Mouse (Mus musculus) neural tube, embryonic 12.5 days (tissue): Measurements from ENCODE around the gene Hoxd8. TPM values are rescaled to one million over a fixed set of nuclear protein-coding genes. Genes with fewer than 3 reads are reported as not detected.
A peak's percentile ranks its signal among the peaks of the same experiment; 100 is the strongest.

Source experiments
- ATAC-seq: fragments of 200-750 bp; cut with Nextera tagmentation; 2 replicates; pipeline ENCODE4 v1.8.0; 2017; ENCODE audit warnings: low read depth, mild to moderate bottlenecking, moderate TSS enrichment, moderate library complexity; ENCODE audit not compliant: low FRiP score
- H3K27ac ChIP-seq: fragments of 300-500 bp; sonication (generic); 2 replicates; pipeline ENCODE4 v1.5.1; 2016
- H3K27me3 ChIP-seq: fragments of 300-500 bp; sonication (generic); replicated peaks from 2 replicates; pipeline ENCODE4 v1.6.1; 2016; ENCODE audit warnings: mild to moderate bottlenecking
- H3K36me3 ChIP-seq: fragments of 300-500 bp; sonication (generic); 2 replicates; pipeline ENCODE4 v1.6.1; 2016; ENCODE audit warnings: mild to moderate bottlenecking
- H3K4me1 ChIP-seq: fragments of 300-500 bp; sonication (generic); 2 replicates; pipeline ENCODE4 v1.6.1; 2016
- H3K4me2 ChIP-seq: fragments of 300-500 bp; sonication (generic); replicated peaks from 2 replicates; pipeline ENCODE4 v1.6.1; 2016; ENCODE audit warnings: mild to moderate bottlenecking
- H3K4me3 ChIP-seq: fragments of 300-500 bp; sonication (generic); 2 replicates; pipeline ENCODE4 v1.5.1; 2016
- H3K9ac ChIP-seq: fragments of 300-500 bp; sonication (generic); 2 replicates; pipeline ENCODE4 v1.6.1; 2016; ENCODE audit warnings: mild to moderate bottlenecking
- H3K9me3 ChIP-seq: fragments of 300-500 bp; sonication (generic); 2 replicates; pipeline ENCODE4 v1.6.1; 2016; ENCODE audit warnings: mild to moderate bottlenecking
- WGBS: fragments of 180-500 bp; shearing (Covaris S2); methylation state at CpG from one replicate; pipeline ENCODE4 v1.1.7; 2016; 5-methylcytosine and 5-hydroxymethylcytosine counted together
- polyA plus RNA-seq: library from polyadenylated mRNA; unstranded; fragments of >200 nt; fragmentation: Nextera tagmentation; extraction: Ambion mirVana; gene quantifications from 2 replicates; pipeline ENCODE4 v1.2.1, GENCODE M21; 2016

The Hoxd8 gene
- polyA plus RNA-seq, 1 experiment from 2014 or later = 20.8 TPM

DNA sequence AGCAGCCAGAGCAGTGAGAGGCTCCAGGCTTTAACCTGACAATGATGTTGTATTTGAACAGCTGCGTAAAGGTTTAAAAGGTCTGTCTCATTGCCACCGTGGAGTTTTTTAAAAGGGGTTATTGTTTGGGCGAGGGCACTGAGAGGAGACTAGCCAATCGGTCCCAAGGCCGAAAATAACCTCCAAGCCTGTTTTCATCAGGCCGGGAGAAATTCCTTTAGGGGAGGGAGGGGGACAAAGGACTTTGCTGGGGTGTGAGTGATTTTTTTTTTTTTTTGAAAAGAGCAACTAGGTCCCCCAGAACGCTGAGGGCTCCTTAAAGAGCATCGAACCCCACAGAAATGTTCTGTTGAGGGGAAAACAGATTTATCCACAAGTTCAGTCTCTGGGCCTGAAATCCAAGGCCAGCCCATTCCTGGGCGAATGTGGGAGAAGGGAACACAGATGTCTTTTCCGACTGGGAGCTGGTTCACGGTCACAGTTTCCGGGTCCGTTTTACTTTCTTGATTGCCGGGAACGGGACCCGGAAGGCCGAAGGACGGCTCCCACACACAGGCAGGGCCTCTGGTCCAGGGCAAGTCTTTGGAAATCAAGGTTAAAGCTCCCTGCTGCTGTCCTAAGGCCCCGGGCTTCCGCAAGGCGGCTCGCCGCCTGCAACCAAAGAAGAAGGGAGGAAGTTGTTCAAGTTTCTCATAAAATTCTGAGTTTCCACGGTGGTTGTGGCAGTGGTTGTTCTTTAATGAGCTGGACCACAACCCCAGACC is 14.7 kb upstream of the Hoxd8 start:
- Histone ChIP-seq H3K9ac (peak overlapping the region; percentile 61), H3K27ac (peak overlapping the region; percentile 80), H3K27me3 (peaks cover 77% of the 10 kb centered on the region), H3K36me3 (no peaks in the 10 kb centered on the region), H3K4me3 (peak overlapping the region; percentile 30), H3K9me3 (no peaks in the 10 kb centered on the region), H3K4me1 (no peaks in the 10 kb centered on the region), H3K4me2 (peak overlapping the region; percentile 55)
- WGBS = under 1% methylated on average over 24 of the region's 24 CpGs
- no peak for ATAC-seq

- 4% methylated on average over 8 of the region's 8 CpGs for WGBS
- Histone ChIP-seq H3K27ac (no peak overlapping the region), H3K4me2 (peak overlapping the region; percentile 75), H3K36me3 (no peaks in the 10 kb centered on the region), H3K4me1 (no peaks in the 10 kb centered on the region), H3K9me3 (no peaks in the 10 kb centered on the region), H3K4me3 (peak overlapping the region; percentile 30), H3K27me3 (peaks cover 77% of the 10 kb centered on the region), H3K9ac (peak overlapping the region; percentile 75)
- no peak for ATAC-seq
Measured at GRCm38 (mm10) chr2:74690338-74690716, 14.1 kb upstream of the Hoxd8 start.

GRCm38 (mm10) chr2:74691022-74691951 is 13.1 kb upstream of the Hoxd8 start, which contains the start of gene Hoxd10:
Gene Hoxd10 (plus strand): TSS chr2:74691924.
- peak within 1 kb of the TSS; percentile 75 for H3K4me2 ChIP-seq
- under 1% methylated on average over 56 of the region's 56 CpGs for WGBS
- peaks cover 83% of the 10 kb centered on the region for H3K27me3 ChIP-seq
- H3K36me3 ChIP-seq = no peaks in the 10 kb centered on the region
- peaks cover 3% of the 10 kb centered on the region; the same call in 1 of the 2 replicates for H3K4me1 ChIP-seq
- H3K9me3 ChIP-seq = no peaks in the 10 kb centered on the region
- ATAC-seq = peak; percentile 89
- peak within 1 kb of the TSS; percentile 42 for H3K4me3 ChIP-seq
- peak within 1 kb of the TSS; percentile 69 for H3K27ac ChIP-seq
- H3K9ac ChIP-seq = peak within 1 kb of the TSS; percentile 76

GRCm38 (mm10) chr2:74691995-74692807 is 12.2 kb upstream of the Hoxd8 start:
- Histone ChIP-seq H3K4me1 (peaks cover 8% of the 10 kb centered on the region), H3K4me3 (peak overlapping the region; percentile 42), H3K36me3 (no peaks in the 10 kb centered on the region), H3K27ac (peak overlapping the region; percentile 1; the same call in 1 of the 2 replicates), H3K9me3 (no peaks in the 10 kb centered on the region), H3K4me2 (peak overlapping the region; percentile 75), H3K27me3 (peaks cover 83% of the 10 kb centered on the region), H3K9ac (peak overlapping the region; percentile 76)
- ATAC-seq = no peak
- 4% methylated on average over 35 of the region's 35 CpGs for WGBS

DNA sequence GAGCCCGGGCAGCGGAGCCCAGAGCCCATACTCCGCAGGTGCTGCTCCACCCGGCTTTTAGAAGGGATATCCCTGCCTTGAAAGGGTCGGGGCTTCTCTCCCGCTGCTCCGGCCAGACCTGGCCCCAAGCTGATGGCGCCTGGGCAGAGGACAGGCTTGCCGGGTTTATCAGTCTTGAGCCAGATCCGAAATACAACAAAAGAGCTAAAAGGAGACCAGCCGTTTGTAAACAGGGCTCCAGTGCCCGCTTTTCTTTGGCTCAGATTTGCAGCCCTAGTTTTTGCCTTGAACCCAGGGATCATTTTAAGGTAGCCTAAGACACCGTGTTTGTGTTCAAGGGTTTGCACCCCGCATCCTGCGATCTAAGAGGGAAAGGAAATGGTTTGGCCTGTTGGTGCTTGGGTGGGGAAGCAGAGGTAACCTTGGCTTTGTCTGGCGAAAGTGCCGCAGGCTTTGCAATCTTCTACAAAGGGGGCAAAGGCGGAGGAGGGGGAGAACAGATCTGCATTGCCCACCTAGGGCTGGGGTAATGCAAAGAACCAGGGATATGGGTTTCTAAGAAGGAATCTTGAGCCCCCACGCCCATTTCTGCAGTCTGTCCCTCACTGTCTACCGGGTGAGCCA is 11.5 kb upstream of the Hoxd8 start:
- Histone ChIP-seq H3K36me3 (no peaks in the 10 kb centered on the region), H3K27me3 (peaks cover 81% of the 10 kb centered on the region), H3K4me2 (peak overlapping the region; percentile 75), H3K27ac (peak overlapping the region; percentile 1; the same call in 1 of the 2 replicates), H3K4me1 (peaks cover 15% of the 10 kb centered on the region), H3K9ac (peak overlapping the region; percentile 76), H3K4me3 (peak overlapping the region; percentile 42), H3K9me3 (no peaks in the 10 kb centered on the region)
- ATAC-seq = no peak
- 2% methylated on average over 20 of the region's 20 CpGs for WGBS

DNA sequence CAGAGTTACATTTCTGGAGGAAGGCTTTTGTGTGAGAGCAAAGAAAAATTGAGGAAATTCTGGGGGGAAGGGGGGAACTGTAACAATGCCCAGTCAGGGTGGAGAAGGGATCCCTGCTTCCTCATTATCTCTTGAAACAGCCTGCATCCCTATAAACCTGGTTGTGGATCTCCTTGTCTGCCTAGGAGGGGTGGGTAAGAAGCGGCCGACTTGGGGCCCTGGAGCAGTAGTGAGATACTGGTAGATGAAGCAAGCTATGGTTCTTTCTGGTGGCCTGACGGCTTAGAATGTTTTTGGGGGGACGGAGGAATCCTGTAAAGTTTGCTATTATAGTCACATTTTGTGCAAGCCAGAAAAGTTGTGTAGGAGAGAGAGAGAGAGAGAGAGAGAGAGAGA is 11.0 kb upstream of the Hoxd8 start:
- 6% methylated on average over 4 of the region's 4 CpGs for WGBS
- Histone ChIP-seq H3K9ac (peak overlapping the region; percentile 76), H3K4me2 (peak overlapping the region; percentile 75), H3K27me3 (peaks cover 80% of the 10 kb centered on the region), H3K4me3 (peak overlapping the region; percentile 42), H3K36me3 (no peaks in the 10 kb centered on the region), H3K9me3 (no peaks in the 10 kb centered on the region), H3K4me1 (peaks cover 17% of the 10 kb centered on the region), H3K27ac (0 out of 2 replicates have a peak overlapping the region, but pooled peaks have one; percentile 1)
- ATAC-seq = no peak

DNA sequence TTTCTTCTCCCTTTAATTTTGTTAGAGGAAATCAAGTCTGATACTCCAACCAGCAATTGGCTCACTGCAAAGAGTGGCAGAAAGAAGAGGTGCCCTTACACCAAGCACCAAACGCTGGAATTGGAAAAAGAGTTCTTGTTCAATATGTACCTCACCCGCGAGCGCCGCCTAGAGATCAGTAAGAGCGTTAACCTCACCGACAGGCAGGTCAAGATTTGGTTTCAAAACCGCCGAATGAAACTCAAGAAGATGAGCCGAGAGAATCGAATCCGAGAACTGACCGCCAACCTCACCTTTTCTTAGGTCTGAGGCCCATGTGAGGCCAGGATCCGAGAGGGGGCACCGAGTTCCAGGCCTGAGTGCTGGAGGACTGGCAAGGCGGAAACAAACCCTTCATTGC is 10.3 kb upstream of the Hoxd8 start:
- peaks cover 79% of the 10 kb centered on the region for H3K27me3 ChIP-seq
- H3K4me1 ChIP-seq = peaks cover 19% of the 10 kb centered on the region
- no peak for ATAC-seq
- peak overlapping the region; percentile 26 for H3K4me3 ChIP-seq
- WGBS = 1% methylated on average over 16 of the region's 16 CpGs
- H3K4me2 ChIP-seq = peak overlapping the region; percentile 75
- no peaks in the 10 kb centered on the region for H3K9me3 ChIP-seq
- H3K27ac ChIP-seq = no peak overlapping the region
- peak overlapping the region; percentile 76 for H3K9ac ChIP-seq
- no peaks in the 10 kb centered on the region for H3K36me3 ChIP-seq

- no peaks in the 10 kb centered on the region for H3K36me3 ChIP-seq
- 15% methylated on average over 1 of the region's 1 CpGs for WGBS
- H3K27me3 ChIP-seq = peaks cover 81% of the 10 kb centered on the region
- H3K4me3 ChIP-seq = peak overlapping the region; percentile 11; the same call in 1 of the 2 replicates
- no peaks in the 10 kb centered on the region for H3K9me3 ChIP-seq
- no peak overlapping the region for H3K27ac ChIP-seq
- peaks cover 23% of the 10 kb centered on the region for H3K4me1 ChIP-seq
- peak overlapping the region; percentile 18; the same call in 1 of the 2 replicates for H3K9ac ChIP-seq
- H3K4me2 ChIP-seq = peak overlapping the region; percentile 75
- ATAC-seq = no peak
Measured at GRCm38 (mm10) chr2:74695383-74695782, 9.0 kb upstream of the Hoxd8 start.

DNA sequence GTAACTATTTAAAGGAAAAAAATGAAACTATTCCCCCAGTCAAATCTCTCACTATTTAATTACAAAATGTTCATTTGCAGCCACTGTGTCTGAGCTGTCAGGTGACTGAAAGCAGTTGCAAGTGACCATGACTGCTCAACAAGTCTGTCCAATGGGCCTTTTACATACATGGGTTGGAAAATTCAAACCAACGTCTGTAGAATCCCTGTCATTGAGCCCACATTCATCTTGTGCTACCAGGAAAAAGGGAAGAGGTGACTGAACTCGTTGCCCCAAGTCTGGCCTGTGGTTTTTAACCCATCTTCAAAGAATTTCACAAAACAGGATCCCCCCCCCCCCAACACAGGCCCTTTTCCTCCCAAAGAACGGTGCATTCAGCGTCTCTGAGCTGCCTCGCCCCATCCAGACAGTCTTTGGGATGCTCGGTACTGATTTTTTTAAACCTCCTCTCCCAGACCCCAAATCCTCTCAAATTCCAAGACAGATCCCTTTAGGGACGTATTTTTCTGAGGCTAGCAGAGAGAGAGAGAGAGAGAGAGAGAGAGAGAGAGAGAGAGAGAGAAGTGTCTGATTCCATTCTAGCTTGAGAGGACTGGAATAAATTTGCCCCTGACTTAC is 8.5 kb upstream of the Hoxd8 start:
- Histone ChIP-seq H3K27me3 (peaks cover 85% of the 10 kb centered on the region), H3K4me2 (peak overlapping the region; percentile 75), H3K27ac (peak overlapping the region; percentile 83; the same call in 1 of the 2 replicates), H3K9me3 (no peaks in the 10 kb centered on the region), H3K4me1 (peaks cover 28% of the 10 kb centered on the region), H3K4me3 (peak overlapping the region; percentile 54; the same call in 1 of the 2 replicates), H3K9ac (peak overlapping the region; percentile 96), H3K36me3 (no peaks in the 10 kb centered on the region)
- no peak for ATAC-seq
- 8% methylated on average over 7 of the region's 7 CpGs for WGBS

GRCm38 (mm10) chr2:74696442-74697335 is 7.7 kb upstream of the Hoxd8 start:
- H3K9ac ChIP-seq = peak overlapping the region; percentile 96
- peaks cover 30% of the 10 kb centered on the region for H3K4me1 ChIP-seq
- H3K4me3 ChIP-seq = peak overlapping the region; percentile 54
- ATAC-seq = no peak
- H3K36me3 ChIP-seq = no peaks in the 10 kb centered on the region
- H3K4me2 ChIP-seq = peak overlapping the region; percentile 75
- 2% methylated on average over 34 of the region's 34 CpGs for WGBS
- peaks cover 82% of the 10 kb centered on the region for H3K27me3 ChIP-seq
- H3K9me3 ChIP-seq = no peaks in the 10 kb centered on the region
- peak overlapping the region; percentile 83 for H3K27ac ChIP-seq
